Mouse (Mus musculus): ENCODE results near the gene Olfr651. TPM values are rescaled to one million over a fixed set of nuclear protein-coding genes. Genes with fewer than 3 reads are reported as not detected.

The Olfr651 gene
- not detected in 4 replicates for total RNA-seq (2023)

GRCm38 (mm10) chr7:104549833-104550232, at the start of gene Olfr651:
Olfr651 (plus strand) TSS chr7:104550133.

GRCm38 (mm10) chr7:104507421-104508065, 42.4 kb upstream of the Olfr651 start, which contains the start of gene Trim30d:
Trim30d (minus strand) TSS chr7:104507849.

GRCm38 (mm10) chr7:104560601-104561000, 10.7 kb downstream of the Olfr651 start, which contains the start of gene Olfr652:
Olfr652 (plus strand) TSS chr7:104560901.

GRCm38 (mm10) chr7:104577014-104577413, 27.1 kb downstream of the Olfr651 start, which contains the start of gene Olfr653:
Olfr653 (plus strand) TSS chr7:104577314.

GRCm38 (mm10) chr7:104586725-104587124, 36.8 kb downstream of the Olfr651 start, which contains the start of gene Olfr654:
Olfr654 (plus strand) TSS chr7:104587025.

GRCm38 (mm10) chr7:104601679-104602078, 51.7 kb downstream of the Olfr651 start, which contains the start of gene Olfr655:
Olfr655 (minus strand) TSS chr7:104601779.

Other genes starting within 250 kb of the Olfr651 start
- gene Trim12a, start 234.7 kb upstream of the Olfr651 start, total RNA-seq (2023), result 101 to 114 TPM (median 113 TPM) in 4 replicates
- 1.9 to 4.0 TPM (median 3.1 TPM) in 4 replicates for gene Trim34b, start 220.7 kb upstream of the Olfr651 start, total RNA-seq (2023)
- 43.7 to 48.9 TPM (median 46.7 TPM) in 4 replicates for gene Trim12c, start 196.8 kb upstream of the Olfr651 start, total RNA-seq (2023)
- 20.6 to 25.0 TPM (median 23.3 TPM) in 4 replicates for gene Trim30b, start 180.2 kb upstream of the Olfr651 start, total RNA-seq (2023)
- 3.3 to 6.2 TPM (median 4.2 TPM) in 4 replicates for gene Trim30c, start 149.3 kb upstream of the Olfr651 start, total RNA-seq (2023)
- gene Trim30a, start 84.9 kb upstream of the Olfr651 start, total RNA-seq (2023), result 71.0 to 81.8 TPM (median 75.2 TPM) in 4 replicates
- 15.4 to 20.6 TPM (median 18.0 TPM) in 4 replicates for gene Trim30d, start 42.3 kb upstream of the Olfr651 start, total RNA-seq (2023)
- not detected in 4 replicates for gene Olfr652, start 10.8 kb downstream of the Olfr651 start, total RNA-seq (2023)
- gene Olfr653, start 27.2 kb downstream of the Olfr651 start, total RNA-seq (2023), result not detected in 4 replicates
- not detected in 4 replicates for gene Olfr654, start 36.9 kb downstream of the Olfr651 start, total RNA-seq (2023)
- gene Olfr655, start 51.6 kb downstream of the Olfr651 start, total RNA-seq (2023), result 1.2 TPM in 1 of 4 replicates, not detected in the others
- 0.14 TPM in 1 of 4 replicates, not detected in the others for gene Olfr656, start 63.8 kb downstream of the Olfr651 start, total RNA-seq (2023)
- gene Olfr657, start 74.7 kb downstream of the Olfr651 start, total RNA-seq (2023), result not detected in 4 replicates
- not detected in 4 replicates for gene Olfr658, start 97.2 kb downstream of the Olfr651 start, total RNA-seq (2023)
- gene Olfr659, start 116.6 kb downstream of the Olfr651 start, total RNA-seq (2023), result not detected in 4 replicates
- gene Olfr661, start 136.4 kb downstream of the Olfr651 start, total RNA-seq (2023), result not detected in 4 replicates
- gene Usp17le, start 227.3 kb downstream of the Olfr651 start, total RNA-seq (2023), result not detected in 4 replicates